Mouse (Mus musculus): ENCODE data around the gene Khdc1c. TPM values are rescaled to one million over a fixed set of nuclear protein-coding genes. Genes with fewer than 3 reads are reported as not detected.

Khdc1c gene
- not detected in 2 replicates for polyA plus RNA-seq (2012; rRNA removed)

DNA sequence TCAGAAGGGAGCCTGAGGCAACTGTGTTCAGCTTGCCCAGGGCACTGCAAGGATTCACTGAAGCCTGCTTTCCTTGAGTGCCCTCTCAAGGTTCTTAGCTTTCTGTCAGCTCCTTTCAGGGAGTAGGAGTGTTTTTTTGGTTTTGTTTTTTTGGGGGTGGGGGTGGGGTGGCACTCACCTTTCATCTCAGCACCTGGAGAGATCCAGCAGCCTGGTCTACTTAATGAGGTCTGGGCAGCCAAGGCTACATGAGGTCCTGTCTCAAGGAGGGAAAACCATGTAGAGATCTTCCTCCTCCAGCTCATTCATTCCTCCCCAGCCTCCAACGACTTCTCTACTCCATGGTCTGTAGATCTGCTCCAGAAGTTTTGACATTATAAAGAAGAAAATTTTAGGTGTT lies at the start of gene Khdc1c:
Gene Khdc1c, plus strand, starts transcription at position 301 of the 400 bp plus-strand sequence.

GRCm38 (mm10) chr1:21349341-21349740 lies 18.8 kb upstream of the Khdc1c start, which contains the start of gene Khdc1a:
Gene Khdc1a (plus strand): TSS chr1:21349641.

DNA sequence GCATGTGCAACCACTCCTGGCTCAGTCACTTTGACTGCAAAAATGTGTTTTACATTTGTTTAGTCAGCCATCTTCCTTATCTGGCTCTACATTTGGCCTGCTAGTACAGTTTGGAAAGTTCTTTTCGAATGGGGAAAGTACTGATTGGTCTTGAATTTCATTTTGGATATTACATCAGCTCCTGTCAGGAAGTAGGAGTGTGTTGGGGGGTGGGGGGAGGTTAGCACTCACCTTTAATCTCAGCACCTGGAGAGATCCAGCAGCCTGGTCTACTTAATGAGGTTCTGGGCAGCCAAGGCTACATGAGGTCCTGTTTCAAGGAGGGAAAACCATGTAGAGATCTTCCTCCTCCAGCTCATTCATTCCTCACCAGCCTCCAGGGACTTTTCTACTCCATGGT lies 15.1 kb downstream of the Khdc1c start, which contains the start of gene Khdc1b:
Gene Khdc1b, plus strand, starts transcription at position 301 of the 400 bp plus-strand sequence.

Other genes with a start within 250 kb of the Khdc1c start
- gene Tmem14a, start 149.8 kb upstream of the Khdc1c start, polyA plus RNA-seq (2012; rRNA removed), result 11.7 and 13.5 TPM in 2 replicates
- 0.63 and 1.1 TPM in 2 replicates for gene Gsta3, start 127.7 kb upstream of the Khdc1c start, polyA plus RNA-seq (2012; rRNA removed)
- gene Khdc1a, start 18.7 kb upstream of the Khdc1c start, polyA plus RNA-seq (2012; rRNA removed), result not detected in 2 replicates
- gene Khdc1b, start 15.2 kb downstream of the Khdc1c start, polyA plus RNA-seq (2012; rRNA removed), result not detected in 2 replicates

Measured in central nervous system, embryonic 14 days (tissue).